Mouse (Mus musculus) layer of hippocampus, postnatal 25 days (tissue): ENCODE data around the gene 2410004B18Rik. TPM values are rescaled to one million over a fixed set of nuclear protein-coding genes. Genes with fewer than 3 reads are reported as not detected.

Experiments
- DNase-seq, 2 experiments: peaks; one replicate each; pipeline ENCODE4 v3.0.0; 2022; ENCODE audit warnings: mixed read lengths in 2 of 2, low spot score in 1 of 2; ENCODE audit errors: extremely low spot score in 1 of 2
- total RNA-seq, 2 experiments: library from RNA; stranded (reverse); gene quantifications; 2 replicates each; pipeline ENCODE4 v1.2.3; 2021

Gene 2410004B18Rik
- total RNA-seq, 2 experiments from 2014 or later: 36.5 to 37.4 TPM

GRCm38 (mm10) chr3:145993481-145994201, 55.8 kb downstream of the 2410004B18Rik start:
- DNase-seq: no peak

Other genes starting within 250 kb of the 2410004B18Rik start
- 10 to 100 TPM; 51.2 to 54.6 TPM for gene Ddah1, start 179.3 kb upstream of the 2410004B18Rik start, total RNA-seq
- gene Bcl10, start 15.2 kb upstream of the 2410004B18Rik start, total RNA-seq: 10 to 100 TPM; 12.7 TPM
- gene Syde2, start 49.9 kb downstream of the 2410004B18Rik start, total RNA-seq: 1 to 10 TPM; 4.5 to 4.6 TPM
- under 1 TPM; 0.54 TPM for gene Wdr63, start 170.1 kb downstream of the 2410004B18Rik start, total RNA-seq
- not detected for gene Mcoln3, start 179.4 kb downstream of the 2410004B18Rik start, total RNA-seq
- gene Mcoln2, start 211.8 kb downstream of the 2410004B18Rik start, total RNA-seq: not detected